Mouse (Mus musculus) T-helper 2 cell (primary cell): Measurements from ENCODE around the gene Zscan10.

Source experiments
- in situ Hi-C: fragments of 300-600 bp; cut with MboI, MseI; formaldehyde crosslinking; loops from one replicate; pipeline ENCODE4 v1.15.1; 2025; ENCODE audit warnings: high pct_unique_total_duplicates

Zscan10 gene

GRCm38 (mm10) chr17:23644613-23645495, 44.2 kb downstream of the Zscan10 start, which contains the start of gene Mmp25:
Mmp25 (minus strand) TSS chr17:23645277.
- in situ Hi-C loops, result no loop called here

- in situ Hi-C loops, result no loop called here
These were observed 45.2 kb downstream of the Zscan10 start for GRCm38 (mm10) chr17:23645894-23646293.

- in situ Hi-C loops, result no loop called here
These were observed 50.7 kb downstream of the Zscan10 start for GRCm38 (mm10) chr17:23651363-23651762.

- in situ Hi-C loops, result no loop called here
These were observed 52.7 kb downstream of the Zscan10 start for GRCm38 (mm10) chr17:23653324-23653723.

- in situ Hi-C loops, result no loop called here
These were observed 53.3 kb downstream of the Zscan10 start for GRCm38 (mm10) chr17:23654001-23654400.

- in situ Hi-C loops, result no loop called here
These were observed 53.8 kb downstream of the Zscan10 start for GRCm38 (mm10) chr17:23654410-23654809.

- in situ Hi-C loops, result no loop called here
These were observed 57.8 kb downstream of the Zscan10 start for GRCm38 (mm10) chr17:23658450-23658849.

GRCm38 (mm10) chr17:23660117-23660875, 59.6 kb downstream of the Zscan10 start, which contains the start of gene Bicdl2:
Bicdl2 (plus strand) TSS chr17:23660506.
- in situ Hi-C loops, result no loop called here
